Mouse (Mus musculus) forebrain, embryonic 12.5 days (tissue): ENCODE data around the gene Hist1h2bn. TPM values are rescaled to one million over a fixed set of nuclear protein-coding genes. Genes with fewer than 3 reads are reported as not detected.
A peak's percentile ranks its signal among the peaks of the same experiment; 100 is the strongest.
"Not testable (repeated sequence)": the region's sequence is repeated elsewhere in the genome, so short reads cannot be mapped to it uniquely, and the experiment has no call there.

Source experiments
- ATAC-seq: fragments of 200-750 bp; cut with Nextera tagmentation; 2 replicates; pipeline ENCODE4 v1.8.0; 2017; ENCODE audit warnings: moderate TSS enrichment; ENCODE audit not compliant: low FRiP score
- H3K27ac ChIP-seq: fragments of 300-500 bp; sonication (generic); 2 replicates; pipeline ENCODE4 v1.5.1; 2016; ENCODE audit warnings: mild to moderate bottlenecking
- H3K27me3 ChIP-seq: fragments of 300-500 bp; sonication (generic); 2 replicates; pipeline ENCODE4 v1.6.1; 2016; ENCODE audit warnings: mild to moderate bottlenecking
- H3K36me3 ChIP-seq: fragments of 300-500 bp; sonication (generic); replicated peaks from 2 replicates; pipeline ENCODE4 v1.6.1; 2016; ENCODE audit warnings: mild to moderate bottlenecking
- H3K4me1 ChIP-seq: fragments of 300-500 bp; sonication (generic); 2 replicates; pipeline ENCODE4 v1.6.1; 2016
- H3K4me2 ChIP-seq: fragments of 300-500 bp; sonication (generic); 2 replicates; pipeline ENCODE4 v1.6.1; 2016; ENCODE audit warnings: mild to moderate bottlenecking, moderate library complexity
- H3K4me3 ChIP-seq: fragments of 300-500 bp; sonication (generic); replicated peaks from 2 replicates; pipeline ENCODE4 v1.5.1; 2016; ENCODE audit warnings: mild to moderate bottlenecking
- H3K9ac ChIP-seq: fragments of 300-500 bp; sonication (generic); 2 replicates; pipeline ENCODE4 v1.6.1; 2016; ENCODE audit warnings: mild to moderate bottlenecking
- H3K9me3 ChIP-seq: fragments of 300-500 bp; sonication (generic); 2 replicates; pipeline ENCODE4 v1.6.1; 2016
- WGBS: fragments of 180-500 bp; shearing (Covaris S2); methylation state at CpG from one replicate; pipeline ENCODE4 v1.1.7; 2016; 5-methylcytosine and 5-hydroxymethylcytosine counted together
- polyA plus RNA-seq: library from polyadenylated mRNA; unstranded; fragments of >200 nt; fragmentation: Nextera tagmentation; extraction: Ambion mirVana; gene quantifications from 2 replicates; pipeline ENCODE4 v1.2.1, GENCODE M21; 2016

Hist1h2bn gene
- polyA plus RNA-seq, 1 experiment from 2014 or later, result 4.9 TPM

GRCm38 (mm10) chr13:21717397-21718357 is 36.2 kb upstream of the Hist1h2bn start, which contains the start of gene Hist1h3h:
Gene Hist1h3h, plus strand, starts transcription at chr13:21717659.
- H3K4me2 ChIP-seq, result peak within 1 kb of the TSS; percentile 72
- not testable (repeated sequence) for H3K36me3 ChIP-seq, H3K9me3 ChIP-seq, H3K27me3 ChIP-seq
- WGBS, result under 1% methylated on average over 26 of the region's 56 CpGs
- H3K4me1 ChIP-seq, result peaks cover 38% of the 10 kb centered on the region
- peak; percentile 53 for ATAC-seq
- peak within 1 kb of the TSS; percentile 76 for H3K9ac ChIP-seq
- H3K27ac ChIP-seq, result peak within 1 kb of the TSS; percentile 98
- peak within 1 kb of the TSS; percentile 50 for H3K4me3 ChIP-seq

- Histone ChIP-seq H3K9me3 (no peaks in the 10 kb centered on the region), H3K4me2 (peak overlapping the region; percentile 69), H3K4me1 (peaks cover 41% of the 10 kb centered on the region), H3K4me3 (peak overlapping the region; percentile 50), H3K27ac (peak overlapping the region; percentile 92), H3K27me3 (no peaks in the 10 kb centered on the region), H3K9ac (peak overlapping the region; percentile 67), H3K36me3 (no peaks in the 10 kb centered on the region)
- no peak for ATAC-seq
- 46% methylated on average over 4 of the region's 4 CpGs for WGBS
Measured at GRCm38 (mm10) chr13:21718381-21719080, 35.4 kb upstream of the Hist1h2bn start.

- 2% methylated on average over 21 of the region's 44 CpGs for WGBS
- Histone ChIP-seq H3K4me3 (peak overlapping the region; percentile 40), H3K27ac (peak overlapping the region; percentile 95), H3K4me1 (peaks cover 33% of the 10 kb centered on the region), H3K4me2 (peak overlapping the region; percentile 62), H3K9ac (peak overlapping the region; percentile 68)
- peak; percentile 13; the same call in 1 of the 2 replicates for ATAC-seq
- not testable (repeated sequence) for H3K9me3 ChIP-seq, H3K36me3 ChIP-seq, H3K27me3 ChIP-seq
Measured at GRCm38 (mm10) chr13:21721107-21721756, 32.7 kb upstream of the Hist1h2bn start.

GRCm38 (mm10) chr13:21721757-21722372 is 32.1 kb upstream of the Hist1h2bn start, which contains the start of gene Hist1h2bm:
Gene Hist1h2bm, plus strand, starts transcription at chr13:21722044.
- peaks cover 31% of the 10 kb centered on the region for H3K4me1 ChIP-seq
- peak within 1 kb of the TSS; percentile 68 for H3K9ac ChIP-seq
- peak within 1 kb of the TSS; percentile 95 for H3K27ac ChIP-seq
- H3K4me3 ChIP-seq, result peak within 1 kb of the TSS; percentile 40
- WGBS, result under 1% methylated on average over 32 of the region's 37 CpGs
- peak within 1 kb of the TSS; percentile 62 for H3K4me2 ChIP-seq
- H3K9me3 ChIP-seq, H3K27me3 ChIP-seq, H3K36me3 ChIP-seq: not testable (repeated sequence)
- ATAC-seq, result peak; percentile 96

GRCm38 (mm10) chr13:21722373-21722925 is 31.5 kb upstream of the Hist1h2bn start:
- peak overlapping the region; percentile 40 for H3K4me3 ChIP-seq
- H3K27ac ChIP-seq, result peak overlapping the region; percentile 95
- H3K4me2 ChIP-seq, result peak overlapping the region; percentile 62
- H3K36me3 ChIP-seq, result no peaks in the 10 kb centered on the region
- no peaks in the 10 kb centered on the region for H3K27me3 ChIP-seq
- no peaks in the 10 kb centered on the region for H3K9me3 ChIP-seq
- 2% methylated on average over 11 of the region's 11 CpGs for WGBS
- peak; percentile 12 for ATAC-seq
- H3K9ac ChIP-seq, result peak overlapping the region; percentile 63
- H3K4me1 ChIP-seq, result peaks cover 34% of the 10 kb centered on the region

GRCm38 (mm10) chr13:21722993-21723836 is 30.7 kb upstream of the Hist1h2bn start:
- Histone ChIP-seq H3K27ac (peak overlapping the region; percentile 95), H3K27me3 (no peaks in the 10 kb centered on the region), H3K36me3 (no peaks in the 10 kb centered on the region), H3K9me3 (no peaks in the 10 kb centered on the region), H3K4me3 (peak overlapping the region; percentile 7; the same call in 1 of the 2 replicates), H3K4me2 (peak overlapping the region; percentile 62), H3K9ac (no peak overlapping the region; the same call in 1 of the 2 replicates), H3K4me1 (peaks cover 38% of the 10 kb centered on the region)
- no peak for ATAC-seq
- WGBS, result 25% methylated on average over 5 of the region's 5 CpGs

GRCm38 (mm10) chr13:21727948-21728572 is 25.9 kb upstream of the Hist1h2bn start:
- Histone ChIP-seq H3K36me3 (no peaks in the 10 kb centered on the region), H3K9ac (no peak overlapping the region), H3K27ac (peak overlapping the region; percentile 63), H3K4me3 (no peak overlapping the region), H3K27me3 (no peaks in the 10 kb centered on the region), H3K9me3 (no peaks in the 10 kb centered on the region), H3K4me2 (no peak overlapping the region), H3K4me1 (peaks cover 14% of the 10 kb centered on the region)
- ATAC-seq, result peak; percentile 66; the same call in 1 of the 2 replicates
- WGBS, result 23% methylated on average over 11 of the region's 11 CpGs

- H3K9ac ChIP-seq, result no peak overlapping the region
- ATAC-seq, result no peak
- H3K36me3 ChIP-seq, result no peaks in the 10 kb centered on the region
- peaks cover 22% of the 10 kb centered on the region for H3K4me1 ChIP-seq
- H3K27me3 ChIP-seq, result no peaks in the 10 kb centered on the region
- H3K9me3 ChIP-seq, result no peaks in the 10 kb centered on the region
- H3K27ac ChIP-seq, result no peak overlapping the region
- WGBS, result 48% methylated on average over 1 of the region's 1 CpGs
- H3K4me3 ChIP-seq, result no peak overlapping the region
- no peak overlapping the region for H3K4me2 ChIP-seq
Measured at GRCm38 (mm10) chr13:21729544-21729943, 24.4 kb upstream of the Hist1h2bn start.

GRCm38 (mm10) chr13:21733466-21733865 is 20.5 kb upstream of the Hist1h2bn start:
- no peak overlapping the region for H3K4me2 ChIP-seq
- peak overlapping the region; percentile 98 for H3K27ac ChIP-seq
- H3K4me3 ChIP-seq, result no peak overlapping the region
- ATAC-seq, result no peak
- H3K27me3 ChIP-seq, result no peaks in the 10 kb centered on the region
- H3K9ac ChIP-seq, result peak overlapping the region; percentile 36; the same call in 1 of the 2 replicates
- H3K36me3 ChIP-seq, result no peaks in the 10 kb centered on the region
- no peaks in the 10 kb centered on the region for H3K9me3 ChIP-seq
- 63% methylated on average over 5 of the region's 5 CpGs for WGBS
- peaks cover 16% of the 10 kb centered on the region; the same call in 1 of the 2 replicates for H3K4me1 ChIP-seq
